Mouse (Mus musculus) urinary bladder, postnatal 4 days (tissue): ENCODE measurements at regions not wholly inside any gene's neighbourhood (a gene's known extent, or its start where the extent isn't known, plus 50 kb on each side); places are given as distances from the start of the nearest gene placed in this dataset.
A peak's percentile ranks its signal among the peaks of the same experiment; 100 is the strongest.

ENCODE experiments used
- DNase-seq, 2 experiments: peaks; one replicate each; pipeline ENCODE4 v3.0.0; 2021 to 2022; ENCODE audit warnings: low spot score in 2 of 2

DNA sequence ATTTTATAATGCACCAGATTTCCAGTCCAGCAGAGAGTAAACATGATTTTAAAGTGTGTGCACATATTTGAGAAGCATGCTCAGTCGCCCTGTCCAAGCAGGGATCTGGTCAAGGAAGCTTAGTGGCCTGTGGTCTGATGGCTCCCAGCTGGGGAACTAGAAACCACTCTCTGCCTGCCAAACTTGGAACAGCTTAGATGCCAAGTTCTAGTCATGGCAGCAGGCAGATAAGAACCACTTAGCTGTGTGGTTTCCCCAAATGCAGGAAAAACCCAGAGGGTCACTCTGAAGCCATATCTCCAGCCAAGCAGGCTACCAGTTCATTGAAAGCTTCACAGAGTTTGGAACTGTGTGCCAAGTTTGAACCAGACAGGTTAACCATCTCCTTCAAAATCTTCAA, 86.1 kb downstream of the Fam114a2 start:
- DNase-seq = no peak

DNA sequence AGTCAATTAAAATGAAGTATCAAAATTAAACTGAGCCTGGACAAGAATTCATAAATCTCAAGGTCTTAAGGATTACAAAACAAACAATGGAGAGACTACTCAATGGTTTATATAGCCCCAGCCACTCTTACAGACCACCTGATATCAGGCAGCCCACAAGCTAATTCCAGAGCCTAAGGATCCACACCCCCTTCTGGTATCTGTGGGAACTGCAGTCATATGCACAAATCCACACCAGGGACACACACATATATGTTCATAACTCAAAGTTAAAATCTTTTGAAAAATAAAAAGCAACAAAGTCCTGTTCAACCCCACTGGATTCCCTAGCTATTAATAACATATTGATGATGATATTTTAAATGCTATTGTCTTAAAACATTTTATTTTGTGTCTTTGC, 86.5 kb downstream of the Fam114a2 start:
- DNase-seq = no peak

DNA sequence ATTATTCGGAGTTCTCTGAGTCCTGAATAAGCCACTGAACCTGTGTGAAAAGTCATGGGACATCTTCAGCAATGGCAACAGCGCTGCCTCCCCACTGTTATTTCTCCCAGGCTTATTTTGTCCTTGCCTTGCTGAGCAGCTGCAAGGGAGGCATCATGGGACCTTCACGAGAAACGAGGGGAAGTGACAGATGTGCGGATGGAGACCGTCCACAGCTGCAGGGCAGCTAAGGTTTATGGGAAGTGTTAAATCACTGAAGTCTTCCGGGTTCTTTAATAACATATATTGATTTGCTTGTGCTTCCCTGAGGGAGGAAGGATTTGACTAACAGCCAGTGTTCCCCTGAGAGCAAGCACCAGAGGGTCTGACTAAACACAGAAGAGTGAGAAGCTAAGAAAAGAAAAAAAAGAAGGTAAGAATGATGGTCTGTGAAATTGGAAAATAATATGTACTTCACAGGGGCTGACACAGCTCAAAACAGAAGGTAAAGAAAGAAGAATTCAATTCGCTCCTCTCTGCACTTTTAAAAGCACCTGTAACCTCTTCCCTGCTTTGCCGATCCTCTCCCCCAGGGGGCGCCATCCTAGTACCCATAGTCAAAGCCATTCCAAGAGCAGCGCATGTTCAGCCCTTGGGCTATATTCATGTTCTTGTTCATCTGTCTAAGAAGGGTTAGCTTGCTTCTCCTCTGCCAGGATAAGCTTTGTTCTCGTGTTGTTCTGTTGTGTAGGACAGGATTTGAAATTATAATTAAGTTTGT, 92.2 kb downstream of the Fam114a2 start:
- DNase-seq = peak in 1 of 2 experiments; percentile 64

DNA sequence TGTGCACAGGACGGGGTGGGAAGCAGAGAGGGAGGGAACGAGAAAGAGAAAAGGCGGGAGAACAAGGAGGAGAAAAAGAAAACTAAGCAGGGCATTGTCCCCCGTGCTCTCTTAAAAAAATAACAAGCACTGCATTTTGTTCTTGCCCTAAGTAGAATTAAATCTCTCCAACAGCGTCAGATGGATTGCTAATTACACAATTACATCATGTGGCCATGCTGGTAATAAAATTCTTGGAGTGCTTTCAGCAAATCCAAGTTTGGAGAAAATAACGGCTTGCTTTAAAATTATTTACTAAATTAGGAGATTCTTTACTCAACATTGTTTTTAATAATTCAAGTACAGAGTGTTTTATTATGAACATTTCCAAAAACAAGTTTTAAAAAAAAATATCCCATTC, 99.0 kb downstream of the Fam114a2 start:
- no peak for DNase-seq

DNA sequence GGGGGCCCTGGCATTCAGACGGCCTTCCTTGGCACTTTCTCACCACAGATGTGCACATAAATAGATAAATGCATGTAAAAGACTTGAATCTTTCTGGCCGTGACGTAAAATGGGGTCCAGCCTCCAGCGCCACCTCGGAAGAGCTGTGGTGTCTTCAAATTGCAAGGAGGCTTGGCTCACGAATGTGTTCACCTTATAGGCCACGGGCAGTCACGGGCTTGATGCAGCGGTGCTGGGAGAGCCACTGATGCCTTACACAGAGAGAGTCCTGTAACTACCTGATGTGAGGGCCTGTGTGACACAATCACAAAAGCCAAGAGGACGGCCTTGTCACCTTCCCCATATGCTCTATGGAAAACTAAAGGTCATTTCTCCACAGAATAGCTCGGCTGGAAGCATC, 102.4 kb downstream of the Fam114a2 start:
- DNase-seq = no peak

DNA sequence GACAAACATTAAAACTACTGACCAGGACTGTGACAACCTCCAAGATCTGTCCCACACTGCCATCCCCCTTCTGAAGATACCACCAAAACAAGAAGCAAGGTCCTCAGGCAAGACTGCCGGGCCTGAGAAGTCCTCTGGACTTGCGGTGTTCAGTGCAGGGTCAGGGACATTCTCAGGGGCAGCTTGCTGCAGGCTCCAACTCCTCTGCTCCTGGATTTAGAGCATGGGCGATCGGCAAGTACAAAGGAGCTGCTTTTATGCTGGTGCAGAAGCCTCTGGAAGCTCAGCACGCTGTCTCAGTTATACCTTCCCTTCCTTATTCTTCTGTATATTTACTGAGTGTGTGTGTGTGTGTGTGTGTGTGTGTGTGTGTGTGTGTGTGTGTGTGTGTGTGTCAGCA, 103.2 kb downstream of the Fam114a2 start:
- DNase-seq = no peak

DNA sequence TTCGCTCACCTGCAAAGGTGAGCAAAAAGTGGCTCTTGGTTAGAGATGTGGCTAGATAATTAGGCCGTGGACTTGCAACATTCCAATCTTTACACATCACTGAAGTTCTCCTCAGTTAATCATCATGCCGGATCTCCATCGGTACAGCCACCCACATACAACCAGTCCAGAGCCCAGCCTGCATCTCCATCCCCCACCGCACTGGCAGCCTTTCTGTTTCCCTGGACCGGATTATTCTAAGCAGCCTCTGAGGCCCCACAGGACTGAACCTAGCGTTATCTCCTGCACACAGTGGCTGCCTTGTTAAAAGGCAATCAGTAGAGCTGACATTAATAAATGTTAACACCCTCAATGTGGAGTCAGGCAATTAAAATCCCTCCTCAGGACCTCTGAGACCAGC, 103.7 kb downstream of the Fam114a2 start:
- DNase-seq = no peak

DNA sequence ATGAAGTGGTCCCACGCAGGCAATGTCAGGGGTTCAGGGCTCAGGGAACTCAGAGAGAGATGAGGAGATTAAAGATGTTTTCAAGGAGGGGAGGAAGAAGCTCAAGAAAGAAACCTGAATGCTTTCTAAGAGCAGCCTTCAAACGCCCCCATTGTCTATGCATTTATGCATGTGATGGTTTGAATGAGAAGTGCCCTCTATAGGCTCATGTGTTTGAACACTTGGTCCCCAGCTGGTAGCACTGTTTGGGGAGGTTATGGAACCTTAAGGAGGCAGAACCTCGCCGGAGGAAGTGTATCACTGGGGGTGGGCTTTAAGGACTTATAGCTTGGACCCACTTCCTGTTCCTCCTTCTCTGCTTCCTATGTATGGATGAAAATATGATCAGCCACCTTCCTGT, 105.1 kb downstream of the Fam114a2 start:
- DNase-seq = no peak

DNA sequence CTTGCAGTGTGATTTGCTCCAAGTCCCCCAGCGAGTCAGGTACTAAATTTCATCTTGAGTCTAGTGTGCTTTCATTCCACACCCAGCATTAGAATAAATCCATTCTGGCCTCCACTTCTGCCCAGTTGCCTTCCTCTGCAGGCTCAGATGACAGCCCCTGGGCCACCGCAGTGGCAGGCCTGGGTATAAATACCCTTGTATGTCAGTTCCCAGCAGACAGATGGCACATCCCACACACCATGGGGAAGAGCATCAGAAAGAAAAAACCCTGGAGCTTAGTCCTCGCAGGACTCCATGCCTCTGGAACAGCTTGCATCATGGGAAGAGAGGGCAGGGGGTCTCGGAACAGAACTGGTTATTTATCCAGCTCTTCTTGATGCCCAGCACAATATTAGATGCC, 105.7 kb downstream of the Fam114a2 start:
- DNase-seq = no peak

DNA sequence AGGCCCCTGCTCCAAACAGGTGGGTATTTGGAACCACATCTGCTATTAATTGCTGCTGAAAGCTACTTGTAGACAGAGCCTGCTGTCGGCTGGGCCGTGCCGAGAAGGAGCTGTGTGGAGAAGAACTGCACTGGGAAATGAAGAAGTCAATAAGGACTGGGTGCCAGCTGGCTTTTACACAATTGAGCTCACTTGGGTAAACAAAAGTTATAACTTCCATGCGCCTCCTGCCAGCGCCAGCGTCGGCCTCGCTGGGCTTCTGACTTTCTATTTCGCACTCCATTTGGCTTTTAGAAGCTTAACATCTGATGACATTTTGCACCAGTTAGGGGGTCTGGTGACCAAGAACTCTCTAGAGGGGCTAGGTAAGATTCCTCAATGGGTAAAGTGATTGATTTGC, 114.2 kb downstream of the Fam114a2 start:
- no peak for DNase-seq

DNA sequence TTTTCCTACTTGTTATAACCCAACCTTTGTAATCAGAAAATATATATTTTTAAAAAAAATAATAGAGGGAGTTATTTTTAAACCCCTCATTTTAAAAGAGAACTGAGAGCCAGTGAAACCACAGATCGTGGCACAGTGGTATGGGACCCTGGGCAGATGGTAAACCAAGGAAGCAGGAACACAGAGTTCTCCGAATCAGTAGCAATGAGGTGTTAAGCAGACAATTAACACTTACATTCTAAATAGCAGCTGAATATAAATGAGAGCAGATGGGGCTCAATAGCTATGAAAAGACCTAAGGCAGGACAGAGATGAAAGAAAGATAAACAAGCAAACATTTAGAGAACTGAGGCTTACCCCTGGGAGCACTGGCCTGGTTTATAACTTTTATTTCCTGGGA, 116.8 kb downstream of the Fam114a2 start:
- DNase-seq = no peak

DNA sequence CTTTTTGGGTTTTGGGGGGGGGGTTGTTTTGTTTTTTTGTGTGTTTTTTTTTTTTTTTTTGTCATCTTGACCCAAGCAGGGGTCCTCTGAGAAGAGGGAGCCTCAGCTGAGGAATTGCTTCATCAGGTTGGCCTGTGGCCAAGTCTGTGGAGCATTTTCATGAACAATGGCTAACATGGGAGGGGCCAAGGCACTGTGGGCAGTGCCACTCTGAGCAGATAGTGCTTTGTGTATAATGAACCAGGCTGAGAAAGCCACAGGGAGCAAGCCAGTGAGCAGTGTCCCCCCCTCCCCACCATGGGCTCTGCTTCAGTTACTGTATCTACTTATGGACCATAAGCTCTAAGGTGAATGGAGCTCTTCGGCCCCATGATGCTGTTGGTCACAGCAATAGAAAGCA, 119.1 kb downstream of the Fam114a2 start:
- DNase-seq = no peak

DNA sequence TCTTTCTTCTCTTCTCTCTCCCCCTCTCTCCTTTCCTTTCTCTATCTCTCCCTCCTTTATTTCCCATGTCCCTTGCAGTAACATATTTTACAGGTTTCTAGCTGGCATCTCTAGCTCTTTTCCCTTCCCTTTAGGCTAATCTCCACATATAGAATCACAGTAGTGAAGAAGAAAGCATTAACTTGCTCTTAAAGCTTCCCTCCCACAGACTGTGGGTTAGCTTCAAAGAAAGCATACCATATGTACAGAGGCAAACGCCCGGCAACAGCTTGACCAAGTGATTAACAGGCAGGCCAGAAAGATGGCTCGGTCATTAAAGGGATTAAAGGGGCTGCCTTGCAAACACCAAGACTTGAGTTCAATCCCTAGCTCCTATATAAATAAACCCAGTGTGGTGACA, 122.0 kb downstream of the Fam114a2 start:
- DNase-seq = no peak

DNA sequence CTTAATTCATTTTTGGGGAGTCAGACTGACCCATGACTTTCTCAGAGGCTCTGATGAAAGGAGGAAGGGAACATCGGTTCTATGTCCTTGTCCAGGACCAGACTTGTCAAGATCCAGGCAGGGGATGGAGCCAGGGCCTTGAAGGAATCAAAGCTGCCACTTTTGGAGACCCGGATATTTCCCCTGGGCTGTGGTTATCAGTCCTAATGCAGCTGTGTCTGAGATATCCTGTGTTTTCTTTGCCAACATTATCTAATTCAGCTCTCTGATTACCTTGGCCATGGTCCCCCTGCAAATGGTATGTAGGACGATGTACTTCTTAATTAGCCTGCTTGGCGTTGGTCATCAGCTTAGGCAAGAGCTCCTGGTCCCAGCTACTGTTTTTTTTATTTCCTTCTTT, 127.6 kb downstream of the Fam114a2 start:
- no peak for DNase-seq
